In genomic region chr6:50066172-50066571, GRCm38 (mm10) we compare ENCODE assay signal across 15 mouse cellular contexts.
"Had no signal": no experiment of that assay in that cellular context is flagged by ENCODE, and none has a peak within 500 bp of the region (broad histone marks: within the 10 kb centered on the region; RNA-seq: fewer than 3 reads in every experiment).

No protein-coding gene starts in this region.

- H3K9me3 ChIP-seq: limb, embryonic 10.5 days; megakaryocyte, embryonic 14.5 days; midbrain, embryonic 15.5 days; neural tube, embryonic 13.5 days had no signal

- H3K9ac ChIP-seq: liver, embryonic 14.5 days; lung, embryonic 14.5 days; midbrain, embryonic 15.5 days; neural tube, embryonic 13.5 days had no signal

- H3K27ac ChIP-seq: layer of hippocampus, adult 2 months; left cerebral cortex, adult 2 months; limb, embryonic 10.5 days; liver, embryonic 14.5 days; macrophage; midbrain, embryonic 15.5 days; neural tube, embryonic 13.5 days had no signal

- H3K4me3 ChIP-seq: layer of hippocampus, adult 2 months; left cerebral cortex, adult 2 months; limb, embryonic 10.5 days; megakaryocyte, embryonic 14.5 days; midbrain, embryonic 15.5 days; neural tube, embryonic 13.5 days had no signal

- H3K27me3 ChIP-seq: midbrain, embryonic 15.5 days; neural tube, embryonic 13.5 days had no signal

- H3K4me2 ChIP-seq: lung, embryonic 14.5 days; midbrain, embryonic 11.5 days; midbrain, embryonic 15.5 days; neural tube, embryonic 13.5 days had no signal

- DNase-seq: kidney, postnatal 10 days; kidney, postnatal 4 days; lung, embryonic 14.5 days; lung, postnatal 10 days; retina, postnatal 1 day; right cerebral cortex, postnatal 4 days had no signal

- H3K36me3 ChIP-seq: limb, embryonic 10.5 days; midbrain, embryonic 15.5 days; neural tube, embryonic 13.5 days had no signal

- H3K4me1 ChIP-seq: limb, embryonic 10.5 days; megakaryocyte, embryonic 14.5 days; midbrain, embryonic 15.5 days; neural tube, embryonic 13.5 days had no signal
